Mouse (Mus musculus) olfactory bulb, adult 2 months (tissue): ENCODE measurements at regions not wholly inside any gene's neighbourhood (a gene's known extent, or its start where the extent isn't known, plus 50 kb on each side); places are given as distances from the start of the nearest gene placed in this dataset.

Source experiments
- CTCF ChIP-seq: fragments of 200-500 bp; IDR thresholded peaks from 2 replicates; pipeline ENCODE4 v1.5.1; 2012; ENCODE audit warnings: low read depth, mild to moderate bottlenecking, low read length, moderate library complexity; ENCODE audit not compliant: insufficient read depth
- POLR2A ChIP-seq: fragments of 200-500 bp; IDR thresholded peaks from 2 replicates; pipeline ENCODE4 v1.6.1; 2012; ENCODE audit warnings: mild to moderate bottlenecking, low read depth, low read length, moderate library complexity; ENCODE audit not compliant: insufficient read depth

DNA sequence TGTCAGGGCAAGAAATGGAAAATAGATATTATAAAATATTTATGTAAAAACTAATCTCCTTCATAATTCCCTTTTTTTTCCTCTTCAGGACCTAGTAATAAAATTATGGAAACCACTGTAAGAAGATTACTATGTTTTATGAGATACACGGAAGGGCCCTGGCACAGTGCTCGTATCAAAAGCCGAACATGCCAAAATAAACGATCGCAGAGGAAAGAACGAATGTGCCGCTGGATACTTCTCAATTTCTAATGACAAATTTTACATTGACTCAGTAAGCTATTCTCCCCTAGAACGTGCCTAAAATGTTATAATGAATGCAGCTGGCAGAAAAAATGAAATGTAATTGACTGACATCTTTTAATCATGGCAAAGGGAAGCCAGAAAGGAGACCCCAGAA, 257.4 kb upstream of the Daam1 start:
- no peak for TF ChIP-seq CTCF
- no peak for TF ChIP-seq POLR2A
